Mouse (Mus musculus): ENCODE results near the gene Lancl3.

DNA sequence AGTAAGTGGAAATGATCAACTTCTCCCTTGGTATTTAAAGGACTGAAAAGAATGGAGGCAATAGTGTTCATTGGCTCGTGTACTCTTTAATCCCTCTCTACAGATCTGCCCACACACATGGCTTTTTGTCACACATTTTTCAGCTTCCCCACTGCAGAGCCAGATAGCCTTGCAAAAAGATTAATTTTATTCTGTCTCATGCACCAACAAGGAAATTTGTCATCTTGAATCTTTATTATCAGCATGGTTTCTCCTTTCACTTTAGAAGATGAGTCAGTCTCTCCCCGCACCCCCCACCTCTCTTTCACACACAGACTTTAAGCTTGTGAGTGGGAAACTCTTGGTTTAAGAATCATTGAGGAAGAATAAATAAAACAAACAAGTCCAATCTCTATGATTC, 20.7 kb upstream of the Lancl3 start:
- TF ChIP-seq POLR2A (IDR thresholded peaks at IDR 0.05; ENCODE audit: borderline replicate concordance, insufficient read depth, low read length) (no peak), CTCF (IDR thresholded peaks at IDR 0.05; ENCODE audit: borderline replicate concordance, insufficient read depth, low read depth, low read length) (no peak)

Data from cerebellum, adult 2 months (tissue).